Mouse (Mus musculus): ENCODE results near the gene Kcnma1.

Kcnma1 gene

GRCm38 (mm10) chr14:23422481-23423040 is 591.7 kb downstream of the Kcnma1 start:
- no peak for DNase-seq

- DNase-seq, result no peak
These were observed 595.3 kb downstream of the Kcnma1 start for GRCm38 (mm10) chr14:23418955-23419354.

- no peak for DNase-seq
These were observed 607.2 kb downstream of the Kcnma1 start for GRCm38 (mm10) chr14:23407051-23407450.

- peak; percentile 78 to 83 for DNase-seq
These were observed 613.4 kb downstream of the Kcnma1 start for GRCm38 (mm10) chr14:23400777-23401469.

GRCm38 (mm10) chr14:23397642-23398041 is 616.6 kb downstream of the Kcnma1 start:
- no peak for DNase-seq

GRCm38 (mm10) chr14:23391566-23391965 is 622.7 kb downstream of the Kcnma1 start:
- no peak for DNase-seq

GRCm38 (mm10) chr14:23390768-23391167 is 623.5 kb downstream of the Kcnma1 start:
- no peak for DNase-seq

- no peak for DNase-seq
These were observed 624.1 kb downstream of the Kcnma1 start for GRCm38 (mm10) chr14:23390161-23390560.

GRCm38 (mm10) chr14:23386786-23387185 is 627.5 kb downstream of the Kcnma1 start:
- DNase-seq, result no peak

- DNase-seq, result no peak
These were observed 628.3 kb downstream of the Kcnma1 start for GRCm38 (mm10) chr14:23385776-23386608.

GRCm38 (mm10) chr14:23378351-23379087 is 635.8 kb downstream of the Kcnma1 start:
- no peak for DNase-seq

- no peak for DNase-seq
These were observed 642.3 kb downstream of the Kcnma1 start for GRCm38 (mm10) chr14:23372021-23372420.

GRCm38 (mm10) chr14:23360491-23360995 is 653.7 kb downstream of the Kcnma1 start:
- DNase-seq, result no peak

- DNase-seq, result no peak
These were observed 655.5 kb downstream of the Kcnma1 start for GRCm38 (mm10) chr14:23358776-23359175.

- no peak for DNase-seq
These were observed 656.6 kb downstream of the Kcnma1 start for GRCm38 (mm10) chr14:23357529-23358278.

GRCm38 (mm10) chr14:23326786-23327185 is 687.5 kb downstream of the Kcnma1 start:
- peak; percentile 68 to 78 for DNase-seq

GRCm38 (mm10) chr14:23305288-23305687 is 709.0 kb downstream of the Kcnma1 start:
- DNase-seq, result no peak

- no peak for DNase-seq
These were observed 713.8 kb downstream of the Kcnma1 start for GRCm38 (mm10) chr14:23300443-23300842.

GRCm38 (mm10) chr14:23290634-23291033 is 723.7 kb downstream of the Kcnma1 start:
- DNase-seq, result no peak

GRCm38 (mm10) chr14:23266554-23267309 is 747.6 kb downstream of the Kcnma1 start:
- no peak for DNase-seq

- DNase-seq, result no peak
These were observed 761.1 kb downstream of the Kcnma1 start for GRCm38 (mm10) chr14:23253154-23253553.

Measured in cerebellum, postnatal 14 days (tissue).